Mouse (Mus musculus): Measurements from ENCODE around the gene Itga9. TPM values are rescaled to one million over a fixed set of nuclear protein-coding genes. Genes with fewer than 3 reads are reported as not detected.

Gene Itga9
- total RNA-seq, 2 experiments from 2014 or later, result 4.9 to 5.6 TPM

GRCm38 (mm10) chr9:118930611-118931010 is 324.1 kb downstream of the Itga9 start:
- no peak for DNase-seq (ENCODE audit: extremely low spot score in 1 of 2, low spot score in 1 of 2)

- DNase-seq (ENCODE audit: extremely low spot score in 1 of 2, low spot score in 1 of 2), result no peak
These were observed 327.3 kb downstream of the Itga9 start for GRCm38 (mm10) chr9:118933800-118934199.

GRCm38 (mm10) chr9:118934319-118934718 is 327.8 kb downstream of the Itga9 start:
- no peak for DNase-seq (ENCODE audit: extremely low spot score in 1 of 2, low spot score in 1 of 2)

GRCm38 (mm10) chr9:118935098-118935497 is 328.6 kb downstream of the Itga9 start:
- DNase-seq (ENCODE audit: extremely low spot score in 1 of 2, low spot score in 1 of 2), result no peak

- no peak for DNase-seq (ENCODE audit: extremely low spot score in 1 of 2, low spot score in 1 of 2)
These were observed 329.6 kb downstream of the Itga9 start for GRCm38 (mm10) chr9:118936071-118936470.

GRCm38 (mm10) chr9:118937515-118937914 is 331.0 kb downstream of the Itga9 start:
- no peak for DNase-seq (ENCODE audit: extremely low spot score in 1 of 2, low spot score in 1 of 2)

- DNase-seq (ENCODE audit: extremely low spot score in 1 of 2, low spot score in 1 of 2), result no peak
These were observed 332.9 kb downstream of the Itga9 start for GRCm38 (mm10) chr9:118939410-118939809.

DNA sequence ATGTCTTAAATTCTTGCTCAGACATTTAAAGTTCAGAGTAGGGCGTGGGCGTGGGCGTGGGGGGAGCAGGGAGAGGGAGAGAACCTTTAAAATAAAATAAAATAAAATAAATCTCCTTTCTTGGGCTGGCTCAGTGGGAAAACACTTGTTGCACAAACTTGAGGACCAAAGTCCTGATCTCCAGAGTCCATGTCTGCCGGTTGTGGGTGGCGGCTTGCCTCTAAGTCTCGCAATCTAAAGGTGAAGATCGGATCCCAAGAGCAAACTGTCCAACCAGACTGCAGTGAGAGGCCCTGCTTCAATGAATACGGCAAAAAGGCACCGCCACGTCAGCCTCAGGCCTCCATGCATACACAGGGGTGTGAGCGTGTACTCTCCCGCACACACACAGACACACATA is 333.3 kb downstream of the Itga9 start:
- no peak for DNase-seq (ENCODE audit: extremely low spot score in 1 of 2, low spot score in 1 of 2)

- DNase-seq (ENCODE audit: extremely low spot score in 1 of 2, low spot score in 1 of 2), result no peak
These were observed 334.2 kb downstream of the Itga9 start for GRCm38 (mm10) chr9:118940591-118941207.

- DNase-seq (ENCODE audit: extremely low spot score in 1 of 2, low spot score in 1 of 2), result no peak
These were observed 335.5 kb downstream of the Itga9 start for GRCm38 (mm10) chr9:118942030-118942429.

DNA sequence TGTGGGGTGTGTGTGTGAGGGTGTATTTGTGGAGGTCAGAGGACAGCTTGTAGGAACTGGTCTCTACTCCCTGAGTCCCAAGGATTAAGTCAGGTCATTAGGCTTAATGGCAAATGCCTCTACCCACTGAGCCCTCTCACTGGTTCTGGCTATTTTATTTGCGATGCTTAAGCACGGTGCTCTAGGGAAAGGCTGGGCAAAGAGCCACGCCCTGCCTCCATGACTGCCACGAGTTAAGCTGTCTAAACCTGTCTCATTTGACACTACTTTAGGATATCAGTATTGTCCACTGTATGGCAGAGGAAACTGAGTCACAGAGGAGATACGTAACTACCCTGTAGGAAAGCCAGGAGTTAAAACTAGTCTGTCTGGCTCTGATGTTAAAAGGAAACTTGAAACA is 337.5 kb downstream of the Itga9 start:
- DNase-seq (ENCODE audit: extremely low spot score in 1 of 2, low spot score in 1 of 2), result no peak

GRCm38 (mm10) chr9:118944388-118944787 is 337.9 kb downstream of the Itga9 start:
- DNase-seq (ENCODE audit: extremely low spot score in 1 of 2, low spot score in 1 of 2), result no peak

GRCm38 (mm10) chr9:118948486-118948885 is 342.0 kb downstream of the Itga9 start:
- no peak for DNase-seq (ENCODE audit: extremely low spot score in 1 of 2, low spot score in 1 of 2)

GRCm38 (mm10) chr9:118949124-118949523 is 342.6 kb downstream of the Itga9 start:
- DNase-seq (ENCODE audit: extremely low spot score in 1 of 2, low spot score in 1 of 2), result no peak

- no peak for DNase-seq (ENCODE audit: extremely low spot score in 1 of 2, low spot score in 1 of 2)
These were observed 343.2 kb downstream of the Itga9 start for GRCm38 (mm10) chr9:118949654-118950053.

DNA sequence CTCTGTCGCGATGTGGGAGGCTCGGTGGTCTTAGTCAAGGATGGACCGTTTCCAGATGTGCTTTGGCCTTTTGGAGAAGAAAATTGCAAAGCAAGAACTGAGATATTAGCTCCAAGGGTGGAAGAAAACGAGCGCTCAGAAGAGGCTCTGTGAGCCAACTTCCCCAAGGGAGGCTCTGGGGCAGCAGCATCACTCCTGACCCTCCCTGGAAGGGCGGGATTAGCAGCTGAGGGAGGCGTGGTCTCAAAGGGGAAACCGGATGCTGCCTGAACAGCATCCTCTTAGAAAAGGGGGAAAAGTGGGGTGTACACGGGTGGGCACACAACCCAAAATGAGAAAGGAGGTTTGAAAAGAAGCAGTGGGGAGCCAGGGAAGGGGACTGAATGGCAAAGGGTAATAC is 343.6 kb downstream of the Itga9 start:
- no peak for DNase-seq (ENCODE audit: extremely low spot score in 1 of 2, low spot score in 1 of 2)

Other genes starting within 250 kb of the Itga9 start
- 1 to 10 TPM; 1.3 TPM for gene Eomes, start 128.5 kb upstream of the Itga9 start, total RNA-seq (2021)
- gene Golga4, start 100.4 kb upstream of the Itga9 start, total RNA-seq (2021), result 10 to 100 TPM; 69.2 to 98.9 TPM

Data from layer of hippocampus, postnatal 25 days (tissue).